Mouse (Mus musculus) layer of hippocampus, adult 18-20 months (tissue): ENCODE measurements around the gene Plekhm3. TPM values are rescaled to one million over a fixed set of nuclear protein-coding genes. Genes with fewer than 3 reads are reported as not detected.
"Not testable (repeated sequence)": the region's sequence is repeated elsewhere in the genome, so short reads cannot be mapped to it uniquely, and the experiment has no call there.

ENCODE experiments used
- DNase-seq, 2 experiments: peaks; one replicate each; pipeline ENCODE4 v3.0.0; 2022; ENCODE audit warnings: low spot score in 2 of 2
- long read RNA-seq: library from polyadenylated mRNA; stranded (forward); transcript quantifications from one replicate; pipeline ENCODE4 v2.0.0, GENCODE M21; 2021
- total RNA-seq, 2 experiments: library from RNA; stranded (reverse); gene quantifications; 2 replicates each; pipeline ENCODE4 v1.2.3; 2021

Plekhm3 gene
- total RNA-seq = 10 to 100 TPM; 36.9 to 39.7 TPM
- long read RNA-seq, full-length matches to known transcripts = 1 of 13 reads
- long read RNA-seq, partial matches to known transcripts = 1 of 13 reads
- long read RNA-seq, other reads (novel, unspliced or antisense) = 11 of 13 reads

- peak; percentile 75 to 89 for DNase-seq
These were observed at the start of gene Plekhm3 for GRCm38 (mm10) chr1:64956479-64956961. TSS of gene Plekhm3 (minus strand) at chr1:64956824.

GRCm38 (mm10) chr1:65005575-65005974, 49.0 kb upstream of the Plekhm3 start:
- no peak for DNase-seq

GRCm38 (mm10) chr1:65004526-65004925, 47.9 kb upstream of the Plekhm3 start:
- no peak for DNase-seq

GRCm38 (mm10) chr1:64993206-64993605, 36.6 kb upstream of the Plekhm3 start:
- DNase-seq = no peak

GRCm38 (mm10) chr1:64988176-64988575, 31.6 kb upstream of the Plekhm3 start:
- no peak for DNase-seq

GRCm38 (mm10) chr1:64986120-64986519, 29.5 kb upstream of the Plekhm3 start:
- DNase-seq = peak; percentile 62 to 87

- DNase-seq = no peak
These were observed 26.6 kb upstream of the Plekhm3 start for GRCm38 (mm10) chr1:64983247-64983646.

- DNase-seq = peak; percentile 18 to 34
These were observed 21.7 kb upstream of the Plekhm3 start for GRCm38 (mm10) chr1:64978321-64978799.

- DNase-seq = no peak
These were observed 18.7 kb upstream of the Plekhm3 start for GRCm38 (mm10) chr1:64975346-64975745.

GRCm38 (mm10) chr1:64970685-64971084, 14.1 kb upstream of the Plekhm3 start:
- DNase-seq = no peak

- DNase-seq = no peak
These were observed 431 bp upstream of the Plekhm3 start for GRCm38 (mm10) chr1:64957021-64957489.

- DNase-seq = not testable (repeated sequence)
These were observed 1.8 kb downstream of the Plekhm3 start for GRCm38 (mm10) chr1:64954786-64955185.

- no peak for DNase-seq
These were observed 6.4 kb downstream of the Plekhm3 start for GRCm38 (mm10) chr1:64950271-64950670.

- DNase-seq = no peak
These were observed 7.2 kb downstream of the Plekhm3 start for GRCm38 (mm10) chr1:64949377-64949776.

- DNase-seq = no peak
These were observed 10.5 kb downstream of the Plekhm3 start for GRCm38 (mm10) chr1:64946106-64946505.

GRCm38 (mm10) chr1:64945214-64945785, 11.3 kb downstream of the Plekhm3 start:
- DNase-seq = no peak

GRCm38 (mm10) chr1:64944746-64945145, 11.9 kb downstream of the Plekhm3 start:
- no peak for DNase-seq

- DNase-seq = no peak
These were observed 14.4 kb downstream of the Plekhm3 start for GRCm38 (mm10) chr1:64942006-64942755.

GRCm38 (mm10) chr1:64938907-64939306, 17.7 kb downstream of the Plekhm3 start:
- no peak for DNase-seq

- no peak for DNase-seq
These were observed 18.9 kb downstream of the Plekhm3 start for GRCm38 (mm10) chr1:64937692-64938091.

GRCm38 (mm10) chr1:64932921-64933320, 23.7 kb downstream of the Plekhm3 start:
- DNase-seq = no peak

- no peak for DNase-seq
These were observed 26.5 kb downstream of the Plekhm3 start for GRCm38 (mm10) chr1:64930124-64930523.
